Mouse (Mus musculus): ENCODE measurements at regions not wholly inside any gene's neighbourhood (a gene's known extent, or its start where the extent isn't known, plus 50 kb on each side); places are given as distances from the start of the nearest gene placed in this dataset.
"Not testable (repeated sequence)": the region's sequence is repeated elsewhere in the genome, so short reads cannot be mapped to it uniquely, and the experiment has no call there.

GRCm38 (mm10) chr16:73155447-73155846 lies 847.3 kb downstream of the Robo1 start:
- no peak for DNase-seq (ENCODE audit: low spot score in 2 of 2)

- not testable (repeated sequence) for DNase-seq (ENCODE audit: low spot score in 2 of 2)
Observed at GRCm38 (mm10) chr16:73127927-73128326, 819.8 kb downstream of the Robo1 start.

- no peak for DNase-seq (ENCODE audit: low spot score in 2 of 2)
Observed at GRCm38 (mm10) chr16:73120568-73120967, 812.5 kb downstream of the Robo1 start.

- DNase-seq (ENCODE audit: low spot score in 2 of 2): no peak
Observed at GRCm38 (mm10) chr16:73117338-73117737, 809.2 kb downstream of the Robo1 start.

- no peak for DNase-seq (ENCODE audit: low spot score in 2 of 2)
Observed at GRCm38 (mm10) chr16:73108021-73108452, 799.9 kb downstream of the Robo1 start.

- DNase-seq (ENCODE audit: low spot score in 2 of 2): no peak
Observed at GRCm38 (mm10) chr16:73107608-73108007, 799.5 kb downstream of the Robo1 start.

- DNase-seq (ENCODE audit: low spot score in 2 of 2): no peak
Observed at GRCm38 (mm10) chr16:73105496-73105895, 797.4 kb downstream of the Robo1 start.

- DNase-seq (ENCODE audit: low spot score in 2 of 2): no peak
Observed at GRCm38 (mm10) chr16:73100273-73100672, 792.2 kb downstream of the Robo1 start.

- DNase-seq (ENCODE audit: low spot score in 2 of 2): no peak
Observed at GRCm38 (mm10) chr16:73098760-73099159, 790.7 kb downstream of the Robo1 start.

GRCm38 (mm10) chr16:73097176-73097575 lies 789.1 kb downstream of the Robo1 start:
- DNase-seq (ENCODE audit: low spot score in 2 of 2): no peak

- DNase-seq (ENCODE audit: low spot score in 2 of 2): no peak
Observed at GRCm38 (mm10) chr16:73096091-73097083, 788.3 kb downstream of the Robo1 start.
